Mouse (Mus musculus) stomach, embryonic 16.5 days (tissue): ENCODE data around the gene Rec114. TPM values are rescaled to one million over a fixed set of nuclear protein-coding genes. Genes with fewer than 3 reads are reported as not detected.

Experiments used
- ATAC-seq: fragments of 200-750 bp; cut with Nextera tagmentation; 2 replicates; pipeline ENCODE4 v1.8.0; 2017; ENCODE audit warnings: moderate number of reproducible peaks, moderate TSS enrichment; ENCODE audit not compliant: insufficient read depth, low FRiP score
- H3K27ac ChIP-seq: fragments of 300-500 bp; sonication (generic); 2 replicates; pipeline ENCODE4 v1.5.1; 2014; ENCODE audit warnings: low read length
- H3K27me3 ChIP-seq: fragments of 300-500 bp; sonication (generic); 2 replicates; pipeline ENCODE4 v1.6.1; 2014; ENCODE audit warnings: low read length, control low read depth, mixed read lengths; ENCODE audit not compliant: control insufficient read depth, insufficient read depth
- H3K36me3 ChIP-seq: fragments of 300-500 bp; sonication (generic); 2 replicates; pipeline ENCODE4 v1.6.1; 2014; ENCODE audit warnings: low read length; ENCODE audit not compliant: control insufficient read depth, insufficient read depth
- H3K4me1 ChIP-seq: fragments of 300-500 bp; sonication (generic); 2 replicates; pipeline ENCODE4 v1.6.1; 2014; ENCODE audit warnings: low read length, control low read depth, mixed read lengths; ENCODE audit not compliant: control insufficient read depth, insufficient read depth
- H3K4me2 ChIP-seq: fragments of 300-500 bp; sonication (generic); 2 replicates; pipeline ENCODE4 v1.6.1; 2014; ENCODE audit warnings: low read depth, low read length, mixed read lengths
- H3K4me3 ChIP-seq: fragments of 300-500 bp; sonication (generic); replicated peaks from 2 replicates; pipeline ENCODE4 v1.5.1; 2014; ENCODE audit warnings: mild to moderate bottlenecking, low read length
- H3K9ac ChIP-seq: fragments of 300-500 bp; sonication (generic); 2 replicates; pipeline ENCODE4 v1.6.1; 2014; ENCODE audit warnings: low read length
- H3K9me3 ChIP-seq: fragments of 300-500 bp; sonication (generic); replicated peaks from 2 replicates; pipeline ENCODE4 v1.6.1; 2016; ENCODE audit warnings: low read length, control low read depth; ENCODE audit not compliant: control insufficient read depth
- WGBS: fragments of 180-500 bp; shearing (Covaris S2); extraction: QIAGEN DNeasy Blood & Tissue Kit; methylation state at CpG from one replicate; pipeline ENCODE4 v1.1.7; 2014; 5-methylcytosine and 5-hydroxymethylcytosine counted together
- polyA plus RNA-seq: library from polyadenylated mRNA; unstranded; fragments of >200 nt; fragmentation: Nextera tagmentation; extraction: Ambion mirVana; gene quantifications from 2 replicates; pipeline ENCODE4 v1.2.1, GENCODE M21; 2015

The Rec114 gene
- polyA plus RNA-seq, 1 experiment from 2014 or later = 3.2 TPM

DNA sequence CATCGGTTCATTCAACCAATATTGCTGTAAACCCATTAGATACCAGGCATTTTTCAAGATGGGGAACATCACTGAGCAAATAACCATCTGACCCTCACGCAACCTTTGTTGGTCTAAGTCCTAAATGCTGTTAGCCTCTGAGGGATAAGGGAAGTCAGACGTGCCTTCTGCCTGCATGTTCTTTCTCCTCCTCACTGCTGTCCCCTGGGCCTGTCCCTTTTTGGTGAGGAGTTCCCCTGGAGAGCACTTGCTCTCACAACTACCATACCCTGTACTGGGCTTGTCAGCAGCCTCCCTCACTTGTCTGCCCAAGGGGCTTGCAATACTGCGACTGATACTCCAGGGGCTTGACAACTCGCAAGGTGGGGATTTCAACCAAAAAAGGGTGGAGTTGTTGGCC is 21.6 kb downstream of the Rec114 start:
- no peak overlapping the region for H3K9ac ChIP-seq
- H3K9me3 ChIP-seq = no peaks in the 10 kb centered on the region
- H3K4me1 ChIP-seq = no peaks in the 10 kb centered on the region
- 81% methylated on average over 5 of the region's 5 CpGs for WGBS
- no peak overlapping the region for H3K27ac ChIP-seq
- H3K4me3 ChIP-seq = no peak overlapping the region
- no peak overlapping the region for H3K4me2 ChIP-seq
- H3K36me3 ChIP-seq = no peaks in the 10 kb centered on the region
- ATAC-seq = no peak
- H3K27me3 ChIP-seq = no peaks in the 10 kb centered on the region

DNA sequence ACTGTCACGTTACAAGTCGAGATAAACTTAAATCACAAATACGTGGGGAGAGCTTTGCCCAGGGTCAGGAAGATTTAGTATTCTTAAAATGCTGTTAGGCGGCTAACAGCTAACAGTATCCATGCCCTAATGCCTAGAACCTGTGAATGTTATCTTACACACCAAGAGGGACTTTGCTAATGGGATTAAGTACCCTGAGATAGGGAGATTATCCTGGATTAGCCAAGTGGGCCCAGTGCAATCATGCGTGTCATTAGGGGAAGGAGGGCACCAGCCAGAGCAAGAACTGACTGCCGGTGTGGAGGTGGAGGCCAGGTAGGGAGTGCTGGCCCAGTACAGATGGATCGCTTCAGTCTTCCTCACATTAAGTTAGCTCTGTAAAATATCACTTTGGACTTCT is 22.7 kb downstream of the Rec114 start:
- 60% methylated on average over 7 of the region's 7 CpGs for WGBS
- no peaks in the 10 kb centered on the region for H3K9me3 ChIP-seq

DNA sequence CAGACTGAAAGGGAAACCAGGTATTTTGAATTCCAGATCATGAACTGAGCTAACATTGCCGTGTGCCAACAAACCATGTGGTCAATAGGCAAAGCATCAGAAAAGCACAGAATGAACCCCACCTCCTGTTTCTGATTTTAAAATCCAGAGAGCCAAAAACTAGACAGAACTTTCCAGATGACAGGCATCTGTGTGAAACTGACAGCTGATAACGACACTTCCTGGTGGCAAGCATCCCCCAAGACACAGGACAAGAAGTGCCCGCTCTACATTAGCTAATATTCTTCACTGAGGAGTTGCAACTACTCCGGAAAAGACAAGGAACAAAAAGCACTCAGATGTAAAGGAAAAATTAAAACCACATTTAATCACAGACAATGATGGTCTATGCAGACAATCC is 23.6 kb downstream of the Rec114 start:
- H3K36me3 ChIP-seq = no peaks in the 10 kb centered on the region
- no peaks in the 10 kb centered on the region for H3K9me3 ChIP-seq
- no peak for ATAC-seq

More for the DNA sequence above, 22.7 kb downstream of the Rec114 start:
- no peaks in the 10 kb centered on the region for H3K4me1 ChIP-seq
- ATAC-seq = no peak
- no peaks in the 10 kb centered on the region for H3K36me3 ChIP-seq
- no peak overlapping the region for H3K4me3 ChIP-seq
- no peak overlapping the region for H3K27ac ChIP-seq
- no peak overlapping the region for H3K9ac ChIP-seq
- H3K4me2 ChIP-seq = no peak overlapping the region
- no peaks in the 10 kb centered on the region for H3K27me3 ChIP-seq

GRCm38 (mm10) chr9:58719471-58719870 is 24.3 kb downstream of the Rec114 start:
- Histone ChIP-seq H3K27me3 (no peaks in the 10 kb centered on the region), H3K4me3 (no peak overlapping the region), H3K9ac (no peak overlapping the region), H3K27ac (no peak overlapping the region), H3K4me2 (no peak overlapping the region), H3K36me3 (no peaks in the 10 kb centered on the region), H3K4me1 (no peaks in the 10 kb centered on the region), H3K9me3 (no peaks in the 10 kb centered on the region)
- ATAC-seq = no peak
- WGBS = 54% methylated on average over 5 of the region's 5 CpGs

More for the DNA sequence above, 23.6 kb downstream of the Rec114 start:
- Histone ChIP-seq H3K27ac (no peak overlapping the region), H3K4me1 (no peaks in the 10 kb centered on the region), H3K9ac (no peak overlapping the region), H3K4me3 (no peak overlapping the region), H3K4me2 (no peak overlapping the region), H3K27me3 (no peaks in the 10 kb centered on the region)
- 74% methylated on average over 4 of the region's 4 CpGs for WGBS

DNA sequence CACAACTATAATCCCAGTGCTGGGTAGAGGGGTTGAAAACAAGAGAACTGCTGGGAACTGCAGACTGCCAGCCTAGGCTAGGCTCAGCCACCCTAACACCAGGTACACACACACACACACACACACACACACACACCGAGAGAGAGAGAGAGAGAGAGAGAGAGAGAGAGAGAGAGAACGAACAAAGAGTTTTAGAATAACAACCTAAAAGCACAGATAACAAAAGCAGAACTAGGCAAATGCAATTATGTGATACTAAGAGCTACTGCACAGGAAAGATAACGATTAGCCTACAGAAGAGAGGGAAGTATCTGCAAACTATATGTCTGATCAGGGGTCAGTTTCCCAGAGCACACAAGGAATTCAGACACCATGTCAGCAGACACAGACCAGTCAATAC is 24.8 kb downstream of the Rec114 start:
- no peak for ATAC-seq
- H3K4me2 ChIP-seq = no peak overlapping the region
- H3K27ac ChIP-seq = no peak overlapping the region
- H3K4me3 ChIP-seq = no peak overlapping the region
- no peaks in the 10 kb centered on the region for H3K9me3 ChIP-seq
- no peak overlapping the region for H3K9ac ChIP-seq
- H3K27me3 ChIP-seq = no peaks in the 10 kb centered on the region
- no peaks in the 10 kb centered on the region for H3K4me1 ChIP-seq
- 71% methylated on average over 3 of the region's 3 CpGs for whole genome bisulfite sequencing
- H3K36me3 ChIP-seq = no peaks in the 10 kb centered on the region

DNA sequence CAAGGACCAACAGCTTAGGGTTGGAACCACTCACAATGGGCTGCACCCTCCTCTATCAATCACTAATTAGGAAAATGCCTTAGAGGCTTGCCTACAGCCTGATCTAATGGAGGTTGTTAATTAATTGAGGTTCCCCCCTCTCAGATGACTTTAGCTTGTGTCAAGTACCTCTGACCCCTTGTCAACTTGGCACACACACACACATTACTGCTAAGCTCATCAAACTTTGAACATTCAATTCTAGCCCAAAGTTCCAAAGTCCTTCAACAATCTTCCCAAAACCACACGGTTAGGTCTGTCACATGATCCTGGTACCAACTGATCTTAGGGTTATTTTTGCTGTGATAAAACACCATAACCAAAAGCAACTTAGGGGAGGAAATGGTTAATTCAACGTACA is 26.9 kb downstream of the Rec114 start:
- H3K27ac ChIP-seq = no peak overlapping the region
- no peaks in the 10 kb centered on the region for H3K4me1 ChIP-seq
- no peak overlapping the region for H3K4me3 ChIP-seq
- no peaks in the 10 kb centered on the region for H3K9me3 ChIP-seq
- H3K9ac ChIP-seq = no peak overlapping the region
- 30% methylated on average over 2 of the region's 2 CpGs for WGBS
- H3K36me3 ChIP-seq = no peaks in the 10 kb centered on the region
- ATAC-seq = no peak
- H3K27me3 ChIP-seq = no peaks in the 10 kb centered on the region
- H3K4me2 ChIP-seq = no peak overlapping the region

GRCm38 (mm10) chr9:58710642-58711041 is 33.1 kb downstream of the Rec114 start:
- no peak for ATAC-seq
- 62% methylated on average over 7 of the region's 7 CpGs for WGBS
- Histone ChIP-seq H3K36me3 (no peaks in the 10 kb centered on the region), H3K4me3 (no peak overlapping the region), H3K4me2 (no peak overlapping the region), H3K27ac (no peak overlapping the region), H3K4me1 (no peaks in the 10 kb centered on the region), H3K27me3 (no peaks in the 10 kb centered on the region), H3K9ac (no peak overlapping the region), H3K9me3 (no peaks in the 10 kb centered on the region)

- no peak overlapping the region for H3K27ac ChIP-seq
- no peaks in the 10 kb centered on the region for H3K9me3 ChIP-seq
- no peaks in the 10 kb centered on the region for H3K4me1 ChIP-seq
- H3K4me2 ChIP-seq = no peak overlapping the region
- H3K27me3 ChIP-seq = no peaks in the 10 kb centered on the region
- ATAC-seq = no peak
- no peaks in the 10 kb centered on the region for H3K36me3 ChIP-seq
- no peak overlapping the region for H3K4me3 ChIP-seq
- WGBS = 12% methylated on average over 2 of the region's 2 CpGs
- H3K9ac ChIP-seq = no peak overlapping the region
These were observed 33.8 kb downstream of the Rec114 start for GRCm38 (mm10) chr9:58709939-58710338.

DNA sequence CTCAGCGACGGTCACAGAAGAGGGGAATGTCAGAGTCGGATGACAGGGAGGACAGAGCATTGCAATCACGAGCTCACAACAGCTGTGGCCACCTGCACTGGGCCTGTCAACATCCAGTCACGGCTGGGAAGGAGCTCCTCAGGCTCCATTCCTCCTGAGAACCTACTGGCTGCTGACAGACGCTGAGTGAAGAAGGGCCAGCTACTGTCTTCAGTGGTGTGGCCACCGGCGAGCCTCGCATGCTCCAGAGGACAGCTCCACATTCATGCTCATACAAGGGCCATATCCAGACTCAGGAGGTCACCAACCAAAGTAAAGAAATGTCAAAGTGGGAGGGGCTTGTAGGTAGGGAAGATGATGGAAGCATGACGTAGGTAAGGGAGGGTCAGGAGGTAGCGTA is 36.0 kb downstream of the Rec114 start:
- no peak overlapping the region for H3K4me2 ChIP-seq
- no peak for ATAC-seq
- 76% methylated on average over 11 of the region's 11 CpGs for WGBS
- no peaks in the 10 kb centered on the region for H3K9me3 ChIP-seq
- no peaks in the 10 kb centered on the region for H3K27me3 ChIP-seq
- H3K4me1 ChIP-seq = no peaks in the 10 kb centered on the region
- no peak overlapping the region for H3K9ac ChIP-seq
- H3K27ac ChIP-seq = no peak overlapping the region
- H3K36me3 ChIP-seq = no peaks in the 10 kb centered on the region
- H3K4me3 ChIP-seq = no peak overlapping the region

DNA sequence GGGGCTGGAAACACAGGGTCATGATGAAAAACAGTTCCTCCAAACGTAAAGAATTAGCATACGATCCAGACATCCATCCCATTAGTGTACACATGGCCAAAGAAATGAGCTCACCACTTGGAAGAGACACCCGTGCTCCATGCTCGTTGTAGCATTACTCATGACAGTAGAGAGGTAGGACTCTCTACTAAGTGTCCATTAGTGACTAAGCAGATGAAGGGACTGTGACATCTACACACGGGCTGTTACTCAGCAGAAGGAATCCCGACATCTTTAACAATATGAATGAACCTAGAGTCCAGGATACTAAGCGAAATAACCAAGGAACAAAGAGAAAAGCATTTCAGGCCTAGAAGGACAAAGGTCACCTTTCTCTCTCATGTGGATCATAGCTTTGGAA is 37.7 kb downstream of the Rec114 start:
- ATAC-seq = peak; percentile 56; the same call in 1 of the 2 replicates
- H3K9me3 ChIP-seq = no peaks in the 10 kb centered on the region
- 64% methylated on average over 7 of the region's 7 CpGs for WGBS

More for the DNA sequence above, 37.7 kb downstream of the Rec114 start:
- Histone ChIP-seq H3K4me1 (no peaks in the 10 kb centered on the region), H3K27ac (no peak overlapping the region), H3K4me2 (no peak overlapping the region), H3K27me3 (no peaks in the 10 kb centered on the region), H3K36me3 (no peaks in the 10 kb centered on the region), H3K9ac (no peak overlapping the region), H3K4me3 (no peak overlapping the region)
